Mouse (Mus musculus) urinary bladder, postnatal 14 days (tissue): ENCODE measurements at regions not wholly inside any gene's neighbourhood (a gene's known extent, or its start where the extent isn't known, plus 50 kb on each side); places are given as distances from the start of the nearest gene placed in this dataset.

Experiments used
- DNase-seq: peaks from one replicate; pipeline ENCODE4 v3.0.0; 2021; ENCODE audit warnings: low spot score

DNA sequence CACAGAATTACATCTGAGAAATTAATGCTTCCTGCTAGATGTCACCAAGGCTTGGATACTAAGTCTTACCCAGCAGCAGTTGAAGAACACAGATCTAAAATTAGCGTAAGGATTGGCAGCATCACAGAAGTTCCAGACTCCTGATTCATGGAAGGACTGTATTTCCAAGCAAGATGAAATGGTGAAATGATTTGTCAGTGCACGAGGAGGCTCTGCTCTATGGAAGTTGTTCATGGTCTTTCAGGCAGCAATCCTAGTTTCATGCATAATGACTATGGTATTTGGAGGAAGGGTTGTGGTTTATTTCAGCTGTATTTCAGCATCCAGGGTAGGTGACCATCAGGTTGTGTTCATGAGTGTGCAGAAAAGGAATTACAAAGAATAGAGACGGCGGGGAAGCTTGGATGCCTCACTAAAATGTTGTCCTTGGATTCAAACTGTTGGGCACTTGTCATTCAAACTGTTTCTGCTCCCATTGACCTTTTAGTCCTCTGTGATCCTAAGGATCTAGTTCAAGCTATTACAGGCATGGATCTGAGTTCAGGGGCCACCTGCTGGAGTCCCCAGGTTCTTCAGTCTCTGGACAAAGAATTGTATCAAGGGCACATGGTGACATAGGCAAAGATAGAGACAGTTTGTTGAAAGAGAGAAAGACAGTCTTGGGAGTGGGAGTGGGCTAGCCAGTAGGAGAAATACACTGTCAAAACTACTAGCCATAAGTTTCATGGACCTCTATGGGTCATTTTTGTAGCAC lies 1411.6 kb upstream of the A1bg start:
- DNase-seq = no peak

GRCm38 (mm10) chr15:62332129-62332528 lies 1409.3 kb upstream of the A1bg start:
- DNase-seq = no peak

- DNase-seq = no peak
Observed at GRCm38 (mm10) chr15:62331138-62331800, 1408.5 kb upstream of the A1bg start.

DNA sequence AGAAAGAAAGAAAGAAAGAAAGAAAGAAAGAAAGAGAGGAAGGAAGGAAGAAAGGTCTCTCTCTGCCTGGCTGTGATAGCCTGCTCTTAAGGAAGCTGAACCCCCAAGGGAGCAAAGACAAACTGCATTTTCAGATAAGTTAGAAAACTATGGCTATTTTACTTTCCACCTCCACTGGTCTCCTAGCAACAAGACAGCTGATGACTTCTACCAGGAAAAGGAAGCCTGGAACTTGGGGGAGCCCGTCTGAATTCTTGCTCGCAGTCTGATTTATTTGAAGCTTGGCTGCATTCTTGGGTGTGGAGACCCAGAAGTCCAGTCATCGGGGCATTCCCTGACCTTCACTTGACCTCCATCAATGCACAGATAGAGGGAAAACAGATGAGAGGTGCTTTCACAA lies 1406.1 kb upstream of the A1bg start:
- peak; percentile 4 for DNase-seq

DNA sequence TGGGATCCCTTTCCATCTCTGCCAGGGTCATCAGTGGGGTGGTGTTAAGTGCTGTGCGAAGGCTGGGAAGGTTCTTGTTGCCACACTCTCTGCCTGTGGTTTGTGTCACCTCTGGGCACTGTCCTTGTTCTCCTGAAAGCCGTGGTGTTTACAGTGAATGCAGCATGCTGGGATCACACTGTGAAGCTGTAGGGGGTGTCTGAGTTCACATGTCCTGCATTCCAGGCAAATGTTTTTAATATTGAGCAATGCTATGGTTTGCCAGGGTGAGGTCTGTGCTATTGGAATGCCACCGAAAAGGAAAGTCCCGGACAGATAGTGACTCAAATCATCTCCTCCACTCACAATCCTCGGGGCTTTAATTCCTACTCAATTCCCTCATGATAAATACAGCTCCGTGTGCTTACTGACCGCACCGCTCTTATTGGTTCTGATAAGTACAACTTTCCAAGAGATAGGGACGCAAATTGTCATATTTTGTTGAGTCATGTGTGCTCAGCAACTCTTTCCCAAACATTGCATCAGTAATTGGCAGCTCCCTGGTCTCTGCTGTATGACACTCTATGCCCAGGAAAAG lies 1405.6 kb upstream of the A1bg start:
- DNase-seq = peak; percentile 20

- no peak for DNase-seq
Observed at GRCm38 (mm10) chr15:62327481-62327880, 1404.7 kb upstream of the A1bg start.

DNA sequence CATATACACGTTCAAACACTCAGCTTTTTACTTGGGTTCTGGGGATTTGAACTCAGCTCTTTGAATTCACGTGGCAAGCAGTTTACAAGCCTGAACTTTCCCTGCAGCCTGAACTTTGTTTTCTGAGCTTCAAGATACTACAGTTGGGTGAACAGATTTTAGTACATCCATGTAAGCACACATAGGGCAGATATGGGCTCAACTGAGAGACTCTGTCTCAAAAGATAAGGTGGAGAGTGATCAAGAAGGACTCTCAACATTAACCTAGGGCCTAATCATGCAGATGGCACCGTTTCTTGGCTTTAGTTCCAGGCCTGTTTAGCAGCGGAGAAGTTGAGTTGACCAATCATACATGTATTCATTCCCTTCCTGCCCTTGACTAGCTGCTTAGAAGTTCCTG lies 1403.7 kb upstream of the A1bg start:
- DNase-seq = no peak

DNA sequence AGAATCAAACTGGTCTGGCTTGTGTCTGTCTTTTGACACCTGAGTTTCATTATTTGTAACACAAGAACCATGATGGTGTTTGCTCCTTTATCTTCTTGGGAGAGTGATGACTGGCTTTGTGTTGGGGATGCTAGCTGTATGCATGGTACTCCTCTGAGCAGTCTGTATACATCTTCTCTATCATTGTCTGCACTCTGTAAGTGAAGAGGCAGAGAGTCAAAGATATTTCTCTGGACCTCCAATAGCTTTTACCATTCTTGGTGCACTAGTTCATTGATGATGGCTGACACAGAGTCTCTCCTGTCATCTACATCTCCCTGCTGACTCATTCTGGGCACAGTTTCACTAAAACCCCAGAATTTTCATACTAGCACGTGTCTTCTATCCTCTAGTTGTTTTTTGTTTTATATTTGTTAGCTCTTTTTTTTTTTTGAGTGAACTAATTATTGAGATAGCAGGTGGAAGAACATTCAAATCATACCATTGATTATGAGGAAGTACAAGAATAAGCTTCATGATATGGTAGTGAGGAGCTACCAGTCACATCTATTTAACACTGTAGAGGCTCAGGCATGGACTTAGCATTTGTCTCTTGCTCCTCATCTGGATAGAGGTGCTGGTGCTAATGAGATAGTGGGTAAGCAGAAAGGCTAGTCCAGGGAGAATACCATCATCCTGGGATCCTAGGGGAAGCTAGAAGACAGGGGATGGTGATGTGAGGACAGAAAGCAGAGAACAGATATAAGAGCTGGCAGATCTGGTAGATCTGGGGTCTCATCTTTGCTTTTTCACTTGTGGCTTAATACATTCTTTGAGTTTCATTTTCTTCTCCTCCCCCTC lies 1402.9 kb upstream of the A1bg start:
- DNase-seq = no peak

DNA sequence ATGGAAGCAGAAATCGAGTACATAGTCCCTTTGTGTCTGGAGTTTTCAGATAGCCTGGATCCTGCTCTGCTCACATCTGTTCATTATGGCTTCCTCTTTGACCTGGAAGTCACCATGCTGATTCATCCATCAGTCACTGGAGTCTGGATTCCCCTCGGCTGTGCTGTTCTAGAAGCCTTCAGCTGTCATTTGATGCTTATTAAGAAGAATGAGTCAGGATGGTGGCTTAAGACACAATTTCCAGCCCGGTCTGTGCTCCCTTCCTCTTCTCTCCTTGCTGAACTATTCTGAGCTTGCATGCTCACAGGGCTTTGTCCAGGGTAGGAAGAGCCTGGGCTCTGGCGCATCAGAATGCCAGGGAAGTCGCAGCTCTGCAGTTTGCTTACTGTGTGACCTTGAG lies 1398.2 kb upstream of the A1bg start:
- no peak for DNase-seq

GRCm38 (mm10) chr15:62314449-62314848 lies 1391.6 kb upstream of the A1bg start:
- DNase-seq = no peak

GRCm38 (mm10) chr15:62302233-62302632 lies 1379.4 kb upstream of the A1bg start:
- DNase-seq = peak; percentile 18

DNA sequence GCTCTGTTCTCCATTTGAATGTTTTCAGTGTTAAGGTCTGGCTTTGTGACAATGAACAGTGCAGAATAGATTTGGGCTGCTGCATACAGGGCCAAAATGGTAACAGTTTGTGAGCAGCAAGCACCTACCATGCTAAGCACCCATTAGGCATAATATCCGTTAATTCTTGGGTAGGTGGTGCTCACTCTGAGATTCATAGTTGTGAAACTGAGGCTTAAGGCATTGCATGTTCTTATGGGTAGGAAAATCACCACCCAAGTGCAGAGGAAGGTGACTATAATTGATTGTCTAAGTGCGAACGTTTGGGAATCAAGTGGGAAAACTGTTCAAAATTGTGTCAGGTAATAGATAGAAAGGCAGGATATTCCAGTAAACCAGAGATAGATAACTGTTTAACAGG lies 1378.8 kb upstream of the A1bg start:
- no peak for DNase-seq

DNA sequence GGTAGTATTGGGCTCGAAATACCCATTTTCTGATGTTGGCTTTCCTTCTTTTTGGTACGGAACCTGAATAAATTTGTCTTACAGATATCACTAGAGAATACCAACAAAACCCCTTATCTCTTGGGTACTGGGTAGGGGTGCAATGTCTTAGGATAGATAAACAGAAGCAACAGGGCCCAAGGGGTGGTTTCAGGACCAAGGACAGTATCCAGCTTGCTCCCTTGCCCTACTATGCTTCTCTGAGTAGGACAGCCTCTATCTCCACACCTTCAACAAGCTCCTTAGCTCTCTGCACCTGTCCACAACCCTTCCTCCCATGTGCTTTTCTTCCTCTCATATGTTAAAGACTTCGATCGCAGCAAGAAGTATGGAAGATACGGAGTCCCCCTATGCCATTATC lies 1374.3 kb upstream of the A1bg start:
- no peak for DNase-seq

GRCm38 (mm10) chr15:62295233-62295927 lies 1372.6 kb upstream of the A1bg start:
- DNase-seq = peak; percentile 75

DNA sequence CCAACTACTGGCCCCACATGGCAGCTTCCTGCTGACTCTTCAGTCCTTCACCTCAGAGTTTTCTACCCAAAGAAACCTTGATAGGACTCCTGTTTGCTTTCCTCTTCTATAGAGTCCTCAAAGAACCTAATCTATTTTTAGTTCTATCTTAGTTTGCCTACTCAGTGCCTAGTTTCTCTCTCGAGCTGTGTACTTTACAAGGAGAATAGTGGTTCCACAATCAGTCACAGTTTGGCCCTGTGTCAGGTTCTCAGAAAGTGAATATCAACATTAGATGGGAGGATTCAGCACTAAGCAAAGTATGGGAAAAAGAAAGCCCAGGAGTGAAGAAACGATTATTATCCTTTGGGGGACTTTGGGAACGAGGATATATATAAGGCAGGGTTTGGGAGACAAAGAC lies 1372.0 kb upstream of the A1bg start:
- peak; percentile 21 for DNase-seq

DNA sequence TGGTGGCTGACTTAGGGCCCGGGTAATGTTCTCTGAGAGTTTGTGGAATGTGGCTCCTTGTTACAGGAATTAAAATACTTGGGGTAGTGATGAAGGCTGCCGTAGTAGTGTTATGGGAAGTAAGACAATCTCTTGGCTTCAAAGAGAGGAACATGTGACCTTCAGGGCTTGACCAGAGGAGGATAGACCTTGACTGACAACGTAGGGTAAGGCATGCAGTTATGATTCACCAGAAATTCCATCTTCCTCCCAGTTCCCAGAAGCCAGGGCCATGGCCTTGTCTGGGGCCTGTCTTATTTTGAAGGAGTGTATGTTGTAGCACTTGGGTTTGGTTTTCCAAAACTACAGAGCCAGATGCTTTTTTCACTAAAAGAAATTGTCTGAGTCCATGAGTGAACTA lies 1370.1 kb upstream of the A1bg start:
- no peak for DNase-seq

- DNase-seq = no peak
Observed at GRCm38 (mm10) chr15:62290687-62291086, 1367.9 kb upstream of the A1bg start.

DNA sequence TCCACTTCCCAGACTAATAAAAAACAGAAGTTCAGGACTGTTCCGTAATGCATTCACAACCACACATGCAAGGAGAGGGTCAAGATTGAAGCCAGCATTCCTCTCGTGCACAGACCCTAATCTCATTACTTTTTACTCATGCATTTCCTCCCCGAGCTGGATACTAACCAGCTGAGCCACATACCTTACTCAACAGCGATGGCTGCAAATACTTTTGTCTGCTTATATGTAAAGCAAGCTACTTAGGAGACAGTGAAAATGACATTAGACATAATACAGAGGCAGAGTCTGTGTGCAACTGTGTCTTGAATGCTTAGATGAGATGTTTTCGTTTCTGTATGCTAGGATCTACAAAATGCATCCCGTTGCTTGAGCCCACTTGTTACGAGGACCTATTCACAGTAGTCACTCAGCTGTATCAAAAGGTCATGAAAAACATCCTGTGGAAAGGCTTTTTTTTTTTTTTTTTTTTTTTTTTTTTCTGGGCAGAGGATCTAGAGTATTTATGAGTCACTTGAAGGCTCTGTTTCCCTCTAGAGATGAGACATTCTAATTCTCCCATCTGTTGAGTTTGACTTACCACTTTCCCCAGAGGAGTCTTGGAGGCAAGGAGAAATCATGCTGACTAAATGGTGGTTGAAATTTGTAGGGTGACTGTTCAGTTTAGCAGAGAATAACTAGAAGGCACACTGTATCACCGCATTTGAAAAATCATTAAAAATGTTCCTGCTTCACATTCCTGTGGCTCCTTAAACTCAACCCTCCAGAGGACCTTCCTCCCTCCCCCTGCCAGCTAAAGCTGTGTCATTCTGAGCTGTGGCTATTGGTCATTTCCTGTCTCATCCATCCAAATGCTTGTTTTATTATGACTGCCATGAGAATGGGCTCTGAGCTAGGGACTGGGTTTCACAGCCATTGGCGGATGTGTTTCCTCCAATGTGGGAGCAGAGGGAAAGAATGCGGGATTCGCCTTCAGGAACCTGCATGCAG lies 1364.1 kb upstream of the A1bg start:
- no peak for DNase-seq

DNA sequence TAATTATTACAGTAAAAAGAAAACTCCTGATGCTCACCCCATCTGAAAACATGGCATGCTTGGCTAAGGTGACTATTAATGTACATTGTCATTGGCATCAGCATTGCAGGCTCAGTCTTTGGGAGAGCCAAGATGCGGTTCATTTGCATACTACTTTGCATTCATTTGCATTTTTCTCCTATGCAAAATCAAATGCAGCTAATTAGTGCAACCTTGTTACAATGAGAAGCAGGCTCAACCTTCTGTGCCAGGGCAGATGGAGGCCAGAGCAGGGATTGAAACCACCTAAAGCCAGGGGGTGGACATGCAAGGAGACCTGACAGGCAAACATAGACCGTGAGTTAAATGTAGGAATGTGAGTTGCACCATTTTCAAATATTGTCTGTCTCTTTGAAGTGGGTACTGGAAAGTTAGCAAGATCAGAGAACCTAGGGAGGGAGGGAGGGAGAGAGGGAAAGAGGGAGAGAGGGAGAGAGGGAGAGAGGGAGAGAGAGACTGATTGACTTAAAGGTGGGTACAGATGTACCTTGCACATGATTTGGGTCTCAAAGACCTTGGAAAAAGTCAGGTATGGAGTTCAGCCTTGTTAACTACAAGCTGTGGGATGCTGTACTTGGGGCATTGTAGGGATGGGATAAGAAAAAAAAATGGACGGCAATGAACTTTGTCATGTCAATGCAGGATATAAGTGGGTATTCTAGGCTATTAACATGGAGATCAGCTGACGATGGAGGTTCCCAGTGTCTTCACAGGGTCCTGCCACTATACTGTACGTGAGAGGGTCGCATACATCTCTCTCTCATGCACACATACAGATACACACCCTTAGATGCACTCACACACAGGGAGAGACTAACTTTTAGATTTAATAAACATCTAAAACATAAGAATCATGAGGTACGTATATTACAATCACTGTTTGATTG lies 1362.1 kb upstream of the A1bg start:
- DNase-seq = no peak
